Mouse (Mus musculus): ENCODE data around the gene Guca1b. TPM values are rescaled to one million over a fixed set of nuclear protein-coding genes. Genes with fewer than 3 reads are reported as not detected.

The Guca1b gene
- polyA plus RNA-seq, 1 experiment, result not detected

DNA sequence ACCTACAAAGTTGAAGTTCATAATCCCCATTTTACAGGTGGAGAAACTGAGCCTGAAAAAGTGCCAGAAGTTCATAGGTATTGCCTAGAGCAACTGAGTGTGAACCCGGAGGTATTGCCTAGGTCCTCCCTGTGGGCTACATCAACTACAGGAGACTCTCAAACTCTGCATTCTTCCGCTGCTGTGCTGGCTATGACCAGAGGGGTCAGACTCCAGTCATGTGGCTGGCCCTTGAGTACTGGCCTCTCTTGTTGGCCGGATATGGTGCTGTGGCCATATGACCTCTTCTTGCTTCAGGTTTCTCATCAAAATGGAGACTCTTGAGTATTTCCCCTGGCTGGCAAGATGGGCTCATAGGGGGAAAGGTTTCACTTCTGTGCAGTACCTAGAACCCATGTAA, 57.1 kb downstream of the Guca1b start:
- Histone ChIP-seq H3K27me3 (ENCODE audit: control insufficient read depth) (peaks cover 22% of the 10 kb centered on the region), H3K4me1 (ENCODE audit: control insufficient read depth) (peaks cover 10% of the 10 kb centered on the region), H3K9me3 (ENCODE audit: control insufficient read depth, low read length) (no peaks in the 10 kb centered on the region), H3K4me3 (replicated peaks) (no peak overlapping the region), H3K36me3 (ENCODE audit: control insufficient read depth) (no peaks in the 10 kb centered on the region)
- TF ChIP-seq TAL1 (IDR thresholded peaks at IDR 0.05; ENCODE audit: low read length), result no peak
- TF ChIP-seq GATA1 (IDR thresholded peaks at IDR 0.05; ENCODE audit: low read length), result no peak

Other genes starting within 250 kb of the Guca1b start
- gene Mrps10, start 16.5 kb upstream of the Guca1b start, polyA plus RNA-seq (2012), result 0.25 and 0.52 TPM in 2 replicates
- not detected in 2 replicates for gene Guca1a, start 15.2 kb downstream of the Guca1b start, polyA plus RNA-seq (2012)
- gene AI661453, start 51.2 kb downstream of the Guca1b start, polyA plus RNA-seq (2012), result not detected in 2 replicates
- not detected in 2 replicates for gene 1700001C19Rik, start 52.0 kb downstream of the Guca1b start, polyA plus RNA-seq (2012)
- 2.9 and 4.3 TPM in 2 replicates for gene Taf8, start 116.9 kb downstream of the Guca1b start, polyA plus RNA-seq (2012)
- 247 and 292 TPM in 2 replicates for gene Ccnd3, start 119.7 kb downstream of the Guca1b start, polyA plus RNA-seq (2012)
- gene Bysl, start 226.1 kb downstream of the Guca1b start, polyA plus RNA-seq (2012), result 2.8 and 3.4 TPM in 2 replicates
- 0.43 and 0.45 TPM in 2 replicates for gene Med20, start 226.2 kb downstream of the Guca1b start, polyA plus RNA-seq (2012)
- 0.29 and 0.65 TPM in 2 replicates for gene Gm20517, start 226.2 kb downstream of the Guca1b start, polyA plus RNA-seq (2012)
- 2.2 and 2.4 TPM in 2 replicates for gene Usp49, start 245.3 kb downstream of the Guca1b start, polyA plus RNA-seq (2012)

Measured in erythroblast, embryonic 14.5 days (primary cell).